In genomic region chr11:82038535-82038934, GRCm38 (mm10) we compare ENCODE assay signal across 19 mouse cellular contexts. TPM values are rescaled to one million over a fixed set of nuclear protein-coding genes. Genes with fewer than 3 reads are reported as not detected.
A peak's percentile ranks its signal among the peaks of the same experiment; 100 is the strongest.
DNase-seq lines count a peak whose midpoint lies in the region; ATAC-seq and TF ChIP-seq lines count a peak whose summit lies in the region.
"Had no signal": no experiment of that assay in that cellular context is flagged by ENCODE, and none has a peak within 500 bp of the region (broad histone marks: within the 10 kb centered on the region; RNA-seq: fewer than 3 reads in every experiment).

Gm17268 (minus strand) TSS chr11:82038562.

- H3K9me3 ChIP-seq in intestine, embryonic 14.5 days (ENCODE audit: control insufficient read depth, low read length) = no peaks in the 10 kb centered on the region
- no peaks in the 10 kb centered on the region for H3K9me3 ChIP-seq in intestine, embryonic 15.5 days
- no peaks in the 10 kb centered on the region for H3K9me3 ChIP-seq in lung, embryonic 15.5 days
- H3K9me3 ChIP-seq: hindbrain, embryonic 13.5 days; limb, embryonic 13.5 days had no signal

- POLR2A ChIA-PET in Patski (lab: Charles Lee) = no interaction called here

- H3K9ac ChIP-seq in intestine, embryonic 14.5 days (ENCODE audit: low read length) = no peak within 1 kb of the TSS
- H3K9ac ChIP-seq in intestine, embryonic 15.5 days = no peak within 1 kb of the TSS
- no peak within 1 kb of the TSS for H3K9ac ChIP-seq in lung, embryonic 15.5 days
- H3K9ac ChIP-seq: forebrain, postnatal 0 days; hindbrain, embryonic 13.5 days; limb, embryonic 13.5 days had no signal

- ATAC-seq in intestine, embryonic 14.5 days (replicated peaks; ENCODE audit: low FRiP score, low TSS enrichment, low read depth) = no peak
- no peak for ATAC-seq in intestine, embryonic 15.5 days
- ATAC-seq in lung, embryonic 15.5 days (ENCODE audit: borderline replicate concordance, extremely low read depth, low FRiP score, low TSS enrichment) = 0 out of 2 replicates have a peak, but pooled peaks have one; percentile 36
- no peak for ATAC-seq in Patski
- ATAC-seq in CD4-positive, CD25-positive, alpha-beta regulatory T cell, adult 4 months = no peak
- ATAC-seq: forebrain, postnatal 0 days; midbrain, embryonic 16.5 days had no signal

- no peak within 1 kb of the TSS for H3K4me2 ChIP-seq in intestine, embryonic 14.5 days (ENCODE audit: low read length)
- H3K4me2 ChIP-seq in intestine, embryonic 15.5 days (replicated peaks) = no peak within 1 kb of the TSS
- no peak within 1 kb of the TSS for H3K4me2 ChIP-seq in lung, embryonic 15.5 days
- H3K4me2 ChIP-seq: hindbrain, embryonic 13.5 days; limb, embryonic 13.5 days had no signal

- no peaks in the 10 kb centered on the region for H3K27me3 ChIP-seq in intestine, embryonic 14.5 days (replicated peaks; ENCODE audit: control insufficient read depth, insufficient read depth, low read length)
- no peaks in the 10 kb centered on the region for H3K27me3 ChIP-seq in intestine, embryonic 15.5 days (replicated peaks)
- no peaks in the 10 kb centered on the region for H3K27me3 ChIP-seq in lung, embryonic 15.5 days
- no peaks in the 10 kb centered on the region for H3K27me3 ChIP-seq in Patski
- H3K27me3 ChIP-seq: hindbrain, embryonic 13.5 days had no signal

- TF ChIP-seq CTCF in lung, adult 2 months (IDR thresholded peaks at IDR 0.05; ENCODE audit: insufficient read depth, low read length) = no peak
- peak; percentile 55 for TF ChIP-seq CTCF in Patski (IDR thresholded peaks at IDR 0.05)

- no peaks in the 10 kb centered on the region for H3K36me3 ChIP-seq in intestine, embryonic 14.5 days (ENCODE audit: control insufficient read depth, insufficient read depth, low read length)
- no peaks in the 10 kb centered on the region for H3K36me3 ChIP-seq in intestine, embryonic 15.5 days
- no peaks in the 10 kb centered on the region for H3K36me3 ChIP-seq in lung, embryonic 15.5 days
- H3K36me3 ChIP-seq: hindbrain, embryonic 13.5 days; limb, embryonic 13.5 days had no signal

- peaks cover 1% of the 10 kb centered on the region; the same call in 1 of the 2 replicates for H3K4me1 ChIP-seq in intestine, embryonic 14.5 days (replicated peaks; ENCODE audit: control insufficient read depth, insufficient read depth, low read length)
- 0 out of 2 replicates have a peak, but pooled peaks cover 8% of the 10 kb centered on the region for H3K4me1 ChIP-seq in intestine, embryonic 15.5 days (replicated peaks)
- H3K4me1 ChIP-seq in lung, embryonic 15.5 days = peaks cover 33% of the 10 kb centered on the region
- H3K4me1 ChIP-seq in lung, adult 2 months (ENCODE audit: control insufficient read depth, insufficient read depth, low read length) = no peaks in the 10 kb centered on the region

- TF ChIP-seq POLR2A in lung, adult 2 months (IDR thresholded peaks at IDR 0.05; ENCODE audit: borderline replicate concordance, extremely low read depth, low read depth, low read length) = no peak

- in situ Hi-C loops in Patski (cut with MboI; ENCODE audit: low pct_unique_long_range_greater_than_20kb) = loop anchor here (25.0 kb wide), 1 partner anchor 824 kb away; the partner anchor contains the start of gene Rffl

- CTCF ChIA-PET in Patski (lab: Charles Lee) = interaction anchor here (1.9 to 7.1 kb wide), 5 partner anchors 8 to 139 kb away, joined by 8 to 43 read pairs (median 8); no protein-coding TSS in a partner anchor

- 27% methylated on average over 2 of the region's 2 CpGs for WGBS in intestine, embryonic 14.5 days
- WGBS in intestine, embryonic 15.5 days = 23% methylated on average over 2 of the region's 2 CpGs
- 17% methylated on average over 2 of the region's 2 CpGs for WGBS in lung, embryonic 15.5 days
- WGBS in lung, adult 2 months = 21% methylated on average over 2 of the region's 2 CpGs

- H3K4me3 ChIP-seq in intestine, embryonic 14.5 days (ENCODE audit: low read depth, low read length) = no peak within 1 kb of the TSS
- H3K4me3 ChIP-seq in intestine, embryonic 15.5 days (replicated peaks) = no peak within 1 kb of the TSS
- no peak within 1 kb of the TSS for H3K4me3 ChIP-seq in lung, embryonic 15.5 days
- H3K4me3 ChIP-seq in lung, adult 2 months (replicated peaks; ENCODE audit: extremely low read depth, low read depth, low read length) = no peak within 1 kb of the TSS
- H3K4me3 ChIP-seq: erythroblast, embryonic 14.5 days; gastrocnemius, adult 2 months; hindbrain, embryonic 13.5 days; limb, embryonic 13.5 days had no signal

- peak; percentile 59 for DNase-seq in intestine, embryonic 14.5 days (ENCODE audit: low spot score)
- DNase-seq in lung, adult 2 months = no peak
- no peak for DNase-seq in Patski (ENCODE audit: low read depth, low spot score)
- DNase-seq in lung, postnatal 10 days = peak; percentile 25
- no peak for DNase-seq in urinary bladder, adult 2 months (ENCODE audit: low spot score)
- DNase-seq: cerebellum, adult 2 months; forebrain, postnatal 0 days; kidney, adult 2 months; kidney, postnatal 4 days; thymus, postnatal 4 days had no signal

- peak within 1 kb of the TSS; percentile 5; the same call in 1 of the 2 replicates for H3K27ac ChIP-seq in intestine, embryonic 14.5 days (ENCODE audit: low read depth)
- no peak within 1 kb of the TSS for H3K27ac ChIP-seq in intestine, embryonic 15.5 days
- peak within 1 kb of the TSS; percentile 4; the same call in 1 of the 2 replicates for H3K27ac ChIP-seq in lung, embryonic 15.5 days
- H3K27ac ChIP-seq: gastrocnemius, adult 2 months; hindbrain, embryonic 13.5 days; limb, embryonic 13.5 days had no signal

RNA-seq across cellular contexts. Expression of gene Gm17268, which starts in this region (rescaled TPM):
- not detected in 2 replicates for polyA plus RNA-seq in intestine, embryonic 14.5 days (2014; fragmentation: Nextera tagmentation; extraction: Ambion mirVana)
- polyA plus RNA-seq in intestine, embryonic 15.5 days (2015; fragmentation: Nextera tagmentation; extraction: Ambion mirVana) = not detected in 2 replicates
- not detected in 2 replicates for polyA plus RNA-seq in lung, embryonic 15.5 days (2015; fragmentation: Nextera tagmentation; extraction: Ambion mirVana)
- not detected in 2 replicates for polyA plus RNA-seq in lung, adult 2 months (2012; rRNA removed)
- polyA plus RNA-seq in Patski (2021) = not detected
- polyA plus RNA-seq in urinary bladder, adult 2 months (2012; rRNA removed) = not detected in 2 replicates
- not detected for polyA plus RNA-seq in CD4-positive, CD25-positive, alpha-beta regulatory T cell, adult 4 months (2017; shearing (Covaris generic))
- polyA plus RNA-seq: cerebellum, adult 2 months; erythroblast, embryonic 14.5 days; forebrain, postnatal 0 days; hindbrain, embryonic 13.5 days; kidney, adult 2 months; limb, embryonic 13.5 days; midbrain, embryonic 16.5 days; neural tube, embryonic 11.5 days had no signal

Comparison
In these comparisons a context has a peak if more than half of its experiments do, and no peak if none do; other contexts are left out.
1. Peak in DNase-seq and H3K27ac ChIP-seq in intestine, embryonic 14.5 days; RNA of the gene not detected or under 1 TPM.
2. Peak in ATAC-seq and H3K27ac ChIP-seq in lung, embryonic 15.5 days; RNA of the gene not detected or under 1 TPM.